Mouse (Mus musculus): ENCODE measurements around the gene Slc20a1.

- no peak for TF ChIP-seq POLR2A (IDR thresholded peaks at IDR 0.05; ENCODE audit: borderline replicate concordance, extremely low read depth, low read depth, low read length)
- no peak for TF ChIP-seq CTCF (IDR thresholded peaks at IDR 0.05; ENCODE audit: insufficient read depth, low read length)
These were observed 50.8 kb downstream of the Slc20a1 start for GRCm38 (mm10) chr2:129249321-129249720.

Data from lung, adult 2 months (tissue).